Mouse (Mus musculus) heart, adult 8-10 months (tissue): ENCODE measurements at regions not wholly inside any gene's neighbourhood (a gene's known extent, or its start where the extent isn't known, plus 50 kb on each side); places are given as distances from the start of the nearest gene placed in this dataset.

Experiments used
- DNase-seq: peaks from one replicate; pipeline ENCODE4 v3.0.0; 2022; ENCODE audit warnings: low spot score

- DNase-seq, result no peak
These were observed 124.0 kb upstream of the Tmc1 start for GRCm38 (mm10) chr19:21077771-21078548.

GRCm38 (mm10) chr19:21068381-21068780 is 114.4 kb upstream of the Tmc1 start:
- DNase-seq, result no peak

- no peak for DNase-seq
These were observed 112.6 kb upstream of the Tmc1 start for GRCm38 (mm10) chr19:21066432-21067113.

- DNase-seq, result no peak
These were observed 110.9 kb upstream of the Tmc1 start for GRCm38 (mm10) chr19:21064902-21065301.

- DNase-seq, result no peak
These were observed 99.9 kb upstream of the Tmc1 start for GRCm38 (mm10) chr19:21053597-21054544.

GRCm38 (mm10) chr19:21052771-21053170 is 98.8 kb upstream of the Tmc1 start:
- DNase-seq, result no peak

GRCm38 (mm10) chr19:21051872-21052271 is 97.9 kb upstream of the Tmc1 start:
- DNase-seq, result no peak

- no peak for DNase-seq
These were observed 97.2 kb upstream of the Tmc1 start for GRCm38 (mm10) chr19:21050994-21051721.

- no peak for DNase-seq
These were observed 95.3 kb upstream of the Tmc1 start for GRCm38 (mm10) chr19:21049301-21049700.

- no peak for DNase-seq
These were observed 91.6 kb upstream of the Tmc1 start for GRCm38 (mm10) chr19:21045565-21045964.

- DNase-seq, result no peak
These were observed 90.0 kb upstream of the Tmc1 start for GRCm38 (mm10) chr19:21043958-21044357.

- no peak for DNase-seq
These were observed 88.5 kb upstream of the Tmc1 start for GRCm38 (mm10) chr19:21042536-21042935.

GRCm38 (mm10) chr19:21037448-21038077 is 83.6 kb upstream of the Tmc1 start:
- peak; percentile 68 for DNase-seq

GRCm38 (mm10) chr19:21036507-21037425 is 82.8 kb upstream of the Tmc1 start:
- peak; percentile 88 for DNase-seq

GRCm38 (mm10) chr19:21035505-21035904 is 81.5 kb upstream of the Tmc1 start:
- DNase-seq, result no peak

GRCm38 (mm10) chr19:21033991-21034390 is 80.0 kb upstream of the Tmc1 start:
- DNase-seq, result no peak

GRCm38 (mm10) chr19:21032558-21032957 is 78.6 kb upstream of the Tmc1 start:
- no peak for DNase-seq

GRCm38 (mm10) chr19:21031768-21032308 is 77.8 kb upstream of the Tmc1 start:
- DNase-seq, result peak; percentile 41

- DNase-seq, result no peak
These were observed 77.0 kb upstream of the Tmc1 start for GRCm38 (mm10) chr19:21030971-21031370.
